8 mouse cellular contexts compared by ENCODE assay signal in the genomic region with DNA sequence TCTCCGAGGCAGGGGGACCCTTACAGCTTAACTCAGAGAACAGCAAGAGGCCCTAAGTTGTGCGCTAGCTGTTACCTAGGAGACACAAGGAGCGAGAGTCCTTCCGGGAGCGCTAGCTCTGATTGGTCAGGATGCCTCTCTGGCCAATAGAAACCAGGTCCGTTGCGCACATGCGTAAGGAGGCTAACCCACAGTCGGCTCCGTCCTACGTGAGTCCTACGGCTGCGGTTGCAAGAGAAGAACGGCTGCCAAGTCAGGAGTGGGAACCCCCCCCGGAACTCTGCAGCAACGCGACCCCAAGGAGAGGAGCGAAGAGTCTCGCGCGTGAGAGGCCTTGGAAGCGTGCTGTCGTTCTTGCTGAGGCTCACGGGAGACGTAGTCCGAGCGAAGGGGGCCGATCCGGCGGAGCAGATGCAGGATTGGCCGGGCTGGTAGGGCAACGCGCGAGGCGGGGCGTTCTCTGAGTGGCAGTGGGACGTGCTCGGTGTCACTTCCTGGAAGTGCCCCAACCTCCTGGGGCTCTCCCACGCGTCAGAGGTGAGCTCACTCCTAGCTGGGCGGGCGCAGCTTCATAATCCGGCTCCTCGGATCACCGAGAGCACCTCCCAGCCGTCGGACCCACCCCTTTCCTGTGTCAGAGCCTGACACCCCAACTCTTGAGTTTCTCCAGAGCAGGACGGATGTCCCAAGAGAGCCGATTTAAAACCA. TPM values are rescaled to one million over a fixed set of nuclear protein-coding genes. Genes with fewer than 3 reads are reported as not detected.
DNase-seq lines count a peak whose midpoint lies in the region; ATAC-seq and TF ChIP-seq lines count a peak whose summit lies in the region.

A gene (plus strand): TSS at position 167 of the 708 bp plus-strand sequence.

- no peak for TF ChIP-seq CTCF in E14TG2a.4 (conservative IDR thresholded peaks at IDR 0.05; ENCODE audit: low read length)
- TF ChIP-seq CTCF in heart, postnatal 0 days (IDR thresholded peaks at IDR 0.05; ENCODE audit: low read depth) = no peak
- no peak for TF ChIP-seq CTCF in testis, adult 2 months (IDR thresholded peaks at IDR 0.05; ENCODE audit: control insufficient read depth, insufficient read depth, insufficient replicate concordance, low read depth, low read length)

- peak; percentile 99 for ATAC-seq in forebrain, embryonic 12.5 days (ENCODE audit: low FRiP score)
- ATAC-seq in heart, postnatal 0 days (ENCODE audit: insufficient read depth, low read depth) = peak; percentile 98
- peak; percentile 99 for ATAC-seq in liver, embryonic 16.5 days (ENCODE audit: low read depth)
- ATAC-seq in neural tube, embryonic 13.5 days (ENCODE audit: low read depth) = peak; percentile 99

- peak; percentile 60 for TF ChIP-seq POLR2A in testis, adult 2 months (IDR thresholded peaks at IDR 0.05; ENCODE audit: control insufficient read depth, low read depth, low read length)

- peak; percentile 96 for DNase-seq in c-Kit-positive CD71-positive TER-119-positive erythroid progenitor cells, embryonic 14.5 days (ENCODE audit: low spot score)
- peak; percentile 99 for DNase-seq in heart, postnatal 0 days (ENCODE audit: low spot score)
- DNase-seq in kidney, postnatal 4 days = peak; percentile 98 to 99

- peak within 1 kb of the TSS; percentile 92 for H3K4me3 ChIP-seq in E14TG2a.4 (replicated peaks; ENCODE audit: low read length)
- H3K4me3 ChIP-seq in forebrain, embryonic 12.5 days (replicated peaks) = peak within 1 kb of the TSS; percentile 63
- H3K4me3 ChIP-seq in heart, postnatal 0 days (ENCODE audit: low read depth, low read length) = peak within 1 kb of the TSS; percentile 59
- H3K4me3 ChIP-seq in liver, embryonic 16.5 days (ENCODE audit: low read depth, low read length) = peak within 1 kb of the TSS; percentile 72
- H3K4me3 ChIP-seq in neural tube, embryonic 13.5 days = peak within 1 kb of the TSS; percentile 60
- H3K4me3 ChIP-seq in testis, adult 2 months (ENCODE audit: control insufficient read depth, low read depth, low read length) = peak within 1 kb of the TSS; percentile 91

- no peaks in the 10 kb centered on the region for H3K27me3 ChIP-seq in E14TG2a.4 (ENCODE audit: insufficient read depth, low read length)
- H3K27me3 ChIP-seq in forebrain, embryonic 12.5 days = no peaks in the 10 kb centered on the region
- H3K27me3 ChIP-seq in heart, postnatal 0 days (ENCODE audit: control insufficient read depth, insufficient read depth, low read length) = no peaks in the 10 kb centered on the region
- H3K27me3 ChIP-seq in liver, embryonic 16.5 days (ENCODE audit: control insufficient read depth, insufficient read depth, low read depth, low read length) = no peaks in the 10 kb centered on the region
- H3K27me3 ChIP-seq in neural tube, embryonic 13.5 days = no peaks in the 10 kb centered on the region
- H3K27me3 ChIP-seq in testis, adult 2 months (ENCODE audit: control insufficient read depth, insufficient read depth, low read length) = no peaks in the 10 kb centered on the region

- peaks cover 64% of the 10 kb centered on the region for H3K4me1 ChIP-seq in E14TG2a.4 (replicated peaks; ENCODE audit: low read depth, low read length)
- H3K4me1 ChIP-seq in forebrain, embryonic 12.5 days = peaks cover 16% of the 10 kb centered on the region
- H3K4me1 ChIP-seq in heart, postnatal 0 days (ENCODE audit: control insufficient read depth, insufficient read depth) = peaks cover 11% of the 10 kb centered on the region
- peaks cover 20% of the 10 kb centered on the region for H3K4me1 ChIP-seq in liver, embryonic 16.5 days (ENCODE audit: control insufficient read depth, low read depth, low read length)
- H3K4me1 ChIP-seq in neural tube, embryonic 13.5 days (replicated peaks) = peaks cover 19% of the 10 kb centered on the region
- H3K4me1 ChIP-seq in testis, adult 2 months (ENCODE audit: control insufficient read depth, insufficient read depth, low read length) = peaks cover 9% of the 10 kb centered on the region

- H3K27ac ChIP-seq in forebrain, embryonic 12.5 days = peak within 1 kb of the TSS; percentile 92
- peak within 1 kb of the TSS; percentile 94 for H3K27ac ChIP-seq in heart, postnatal 0 days (ENCODE audit: low read depth)
- H3K27ac ChIP-seq in liver, embryonic 16.5 days (ENCODE audit: low read length) = peak within 1 kb of the TSS; percentile 93
- peak within 1 kb of the TSS; percentile 97 for H3K27ac ChIP-seq in neural tube, embryonic 13.5 days (replicated peaks)
- peak within 1 kb of the TSS; percentile 95 for H3K27ac ChIP-seq in testis, adult 2 months (ENCODE audit: control insufficient read depth, insufficient read depth, low read depth, low read length)

- H3K36me3 ChIP-seq in E14TG2a.4 (ENCODE audit: insufficient read depth, low read length) = peaks cover 31% of the 10 kb centered on the region
- H3K36me3 ChIP-seq in forebrain, embryonic 12.5 days (replicated peaks) = 0 out of 2 replicates have a peak, but pooled peaks cover 5% of the 10 kb centered on the region
- 0 out of 2 replicates have a peak, but pooled peaks cover 5% of the 10 kb centered on the region for H3K36me3 ChIP-seq in heart, postnatal 0 days (replicated peaks; ENCODE audit: control insufficient read depth, insufficient read depth, low read length)
- H3K36me3 ChIP-seq in liver, embryonic 16.5 days (ENCODE audit: control insufficient read depth, insufficient read depth) = no peaks in the 10 kb centered on the region
- H3K36me3 ChIP-seq in neural tube, embryonic 13.5 days = peaks cover 21% of the 10 kb centered on the region
- H3K36me3 ChIP-seq in testis, adult 2 months (ENCODE audit: control insufficient read depth, insufficient read depth, low read length) = no peaks in the 10 kb centered on the region; the same call in 1 of the 2 replicates

- peak within 1 kb of the TSS; percentile 66 for H3K4me2 ChIP-seq in forebrain, embryonic 12.5 days
- peak within 1 kb of the TSS; percentile 78 for H3K4me2 ChIP-seq in heart, postnatal 0 days (ENCODE audit: low read depth, low read length)
- peak within 1 kb of the TSS; percentile 89 for H3K4me2 ChIP-seq in liver, embryonic 16.5 days (ENCODE audit: low read depth, low read length)
- H3K4me2 ChIP-seq in neural tube, embryonic 13.5 days = peak within 1 kb of the TSS; percentile 69

- peak within 1 kb of the TSS; percentile 65 for H3K9ac ChIP-seq in forebrain, embryonic 12.5 days
- H3K9ac ChIP-seq in heart, postnatal 0 days (replicated peaks; ENCODE audit: low read depth, low read length) = peak within 1 kb of the TSS; percentile 58
- H3K9ac ChIP-seq in liver, embryonic 16.5 days (ENCODE audit: low read depth, low read length) = peak within 1 kb of the TSS; percentile 72
- peak within 1 kb of the TSS; percentile 74 for H3K9ac ChIP-seq in neural tube, embryonic 13.5 days

- peak; percentile 85 for TF ChIP-seq EP300 in heart, postnatal 0 days (IDR thresholded peaks at IDR 0.05; ENCODE audit: low read depth)

- no peaks in the 10 kb centered on the region for H3K9me3 ChIP-seq in E14TG2a.4 (ENCODE audit: low read length)
- H3K9me3 ChIP-seq in forebrain, embryonic 12.5 days = no peaks in the 10 kb centered on the region
- no peaks in the 10 kb centered on the region for H3K9me3 ChIP-seq in heart, postnatal 0 days (replicated peaks; ENCODE audit: control insufficient read depth, low read length)
- H3K9me3 ChIP-seq in liver, embryonic 16.5 days (replicated peaks; ENCODE audit: control insufficient read depth, low read length) = no peaks in the 10 kb centered on the region
- no peaks in the 10 kb centered on the region for H3K9me3 ChIP-seq in neural tube, embryonic 13.5 days

- WGBS in forebrain, embryonic 12.5 days = under 1% methylated on average over 49 of the region's 49 CpGs
- WGBS in heart, postnatal 0 days = under 1% methylated on average over 48 of the region's 49 CpGs
- under 1% methylated on average over 48 of the region's 49 CpGs for WGBS in liver, embryonic 16.5 days (ENCODE audit: insufficient replicate concordance)
- WGBS in neural tube, embryonic 13.5 days = under 1% methylated on average over 49 of the region's 49 CpGs

RNA-seq across cellular contexts. Expression of the gene that starts here (rescaled TPM):
- polyA plus RNA-seq in forebrain, embryonic 12.5 days (2016; fragmentation: Nextera tagmentation; extraction: Ambion mirVana) = 15.3 and 15.7 TPM in 2 replicates
- total RNA-seq in heart, postnatal 0 days (2014; rRNA removed; ENCODE audit: low replicate concordance) = 2.5 and 6.2 TPM in 2 replicates
- polyA plus RNA-seq in heart, postnatal 0 days (2015; fragmentation: Nextera tagmentation; extraction: Ambion mirVana) = 3.1 and 3.3 TPM in 2 replicates
- polyA plus RNA-seq in liver, embryonic 16.5 days (2015; fragmentation: Nextera tagmentation; extraction: Ambion mirVana) = 2.9 TPM in 2 replicates
- polyA plus RNA-seq in neural tube, embryonic 13.5 days (2015; fragmentation: Nextera tagmentation; extraction: Ambion mirVana) = 12.0 and 12.4 TPM in 2 replicates
- 8.4 and 8.7 TPM in 2 replicates for polyA plus RNA-seq in testis, adult 2 months (2012; rRNA removed)

Comparison
In these comparisons a context has a peak if more than half of its experiments do, and no peak if none do; other contexts are left out.
1. Peak in every context shown above with its lines: DNase-seq, ATAC-seq, H3K4me3 ChIP-seq and H3K27ac ChIP-seq.